Mouse (Mus musculus) kidney, postnatal 4 days (tissue): ENCODE results near the gene Gm609.
A peak's percentile ranks its signal among the peaks of the same experiment; 100 is the strongest.
"Not testable (repeated sequence)": the region's sequence is repeated elsewhere in the genome, so short reads cannot be mapped to it uniquely, and the experiment has no call there.

Experiments used
- DNase-seq, 2 experiments: peaks; one replicate each; pipeline ENCODE4 v3.0.0; 2021; ENCODE audit warnings: mixed read lengths in 2 of 2

Gm609 gene

DNA sequence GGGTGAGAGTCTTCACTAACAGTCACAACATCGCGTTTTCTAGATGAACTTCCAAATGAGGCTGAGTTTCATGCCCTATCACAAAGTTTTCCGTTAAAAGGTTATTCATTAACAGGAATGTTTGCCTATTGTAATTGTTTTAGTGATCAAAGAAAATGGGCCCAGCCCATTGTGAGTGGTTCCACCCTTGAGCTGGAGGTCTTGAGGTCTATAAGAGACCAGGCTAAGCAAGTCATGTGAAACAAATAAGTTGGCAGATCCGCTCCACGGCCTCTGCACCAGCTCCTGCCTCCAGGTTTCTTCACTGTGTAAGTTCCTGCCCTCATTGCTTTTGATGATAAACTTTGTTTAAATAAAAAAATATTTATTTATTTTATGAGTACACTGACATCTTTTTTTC, at the start of gene Gm609:
Gene Gm609 (minus strand): TSS at position 43 of the 400 bp plus-strand sequence.
- DNase-seq: peak; percentile 14 to 33

DNA sequence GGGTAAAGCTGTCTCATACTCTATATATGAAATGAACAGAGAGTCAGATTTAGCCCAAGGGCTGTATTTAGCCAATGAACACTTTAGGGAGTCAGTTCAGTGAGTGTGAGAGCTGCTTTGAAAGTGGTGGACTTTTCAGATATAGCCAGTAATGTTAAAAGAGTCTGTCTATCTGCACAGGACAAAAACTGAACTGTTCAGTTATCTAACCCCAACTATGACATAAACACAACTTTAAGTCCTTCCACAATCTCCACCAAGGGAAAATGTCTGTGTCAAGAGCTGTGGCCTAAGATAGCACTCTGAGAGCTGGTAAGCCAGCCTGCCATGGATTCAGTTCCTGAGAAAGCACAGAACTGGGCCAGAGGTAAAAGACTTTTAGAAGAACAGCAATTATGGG, 49.3 kb upstream of the Gm609 start:
- DNase-seq: no peak

DNA sequence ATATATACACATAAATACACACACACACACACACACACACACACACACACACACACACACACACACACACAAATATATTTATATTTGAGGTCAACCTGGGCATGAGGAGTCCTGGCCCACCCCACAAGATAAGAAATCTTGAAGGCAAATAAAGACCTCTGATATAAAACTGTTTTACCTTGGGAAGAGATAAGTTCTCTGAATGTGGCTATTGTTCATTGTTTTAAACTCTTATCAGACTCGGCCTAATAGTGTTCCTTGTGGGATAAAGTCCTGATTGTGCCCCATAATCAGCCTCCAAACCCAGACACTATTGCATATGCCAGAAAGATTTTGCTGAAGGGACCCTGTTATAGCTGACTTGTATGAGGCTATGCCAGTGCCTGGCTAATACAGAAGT, 45.6 kb upstream of the Gm609 start:
- DNase-seq: not testable (repeated sequence)

DNA sequence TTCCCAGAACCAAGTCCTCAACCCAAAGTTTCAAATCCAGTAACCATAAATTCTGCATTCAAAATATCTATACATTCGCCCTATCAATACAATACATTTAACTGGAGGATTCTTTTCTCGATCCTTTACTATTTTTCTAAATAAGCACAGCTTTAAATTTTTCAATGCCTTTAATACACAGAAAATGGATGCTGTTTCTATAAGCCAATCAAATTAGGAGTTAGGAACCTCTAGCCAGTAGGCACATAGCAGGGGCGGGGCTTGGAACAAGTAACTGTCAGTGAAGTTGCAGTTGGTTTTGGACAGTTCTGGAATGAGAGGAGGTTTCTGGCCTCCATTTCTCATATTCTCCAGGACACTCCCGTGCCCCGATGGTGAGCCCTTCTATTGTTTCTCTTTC, 42.2 kb upstream of the Gm609 start, which contains the start of gene Slc9c1:
Gene Slc9c1 (plus strand): TSS at position 301 of the 400 bp plus-strand sequence.
- no peak for DNase-seq

DNA sequence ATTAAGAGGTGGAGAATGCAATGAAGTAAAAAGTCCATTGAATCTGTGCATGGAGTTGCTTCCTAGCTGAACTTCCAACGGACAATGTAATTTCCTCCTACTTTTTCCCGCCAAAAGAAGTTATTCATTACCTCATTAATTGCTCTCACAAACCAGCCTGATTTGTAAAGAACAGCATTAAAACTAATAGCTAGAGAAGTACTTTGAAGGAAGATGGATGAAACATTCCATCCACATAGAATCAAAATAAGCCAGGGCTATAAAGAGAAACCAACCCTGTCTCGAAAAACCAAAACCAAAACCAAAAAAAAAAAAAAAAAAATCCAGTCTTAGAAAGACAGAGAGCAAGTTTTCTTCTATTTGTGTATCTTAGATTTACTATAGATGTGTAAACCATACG, 39.2 kb upstream of the Gm609 start, which contains the start of gene Gm17783:
Gene Gm17783 (minus strand): TSS at position 101 of the 400 bp plus-strand sequence.
- DNase-seq: no peak

DNA sequence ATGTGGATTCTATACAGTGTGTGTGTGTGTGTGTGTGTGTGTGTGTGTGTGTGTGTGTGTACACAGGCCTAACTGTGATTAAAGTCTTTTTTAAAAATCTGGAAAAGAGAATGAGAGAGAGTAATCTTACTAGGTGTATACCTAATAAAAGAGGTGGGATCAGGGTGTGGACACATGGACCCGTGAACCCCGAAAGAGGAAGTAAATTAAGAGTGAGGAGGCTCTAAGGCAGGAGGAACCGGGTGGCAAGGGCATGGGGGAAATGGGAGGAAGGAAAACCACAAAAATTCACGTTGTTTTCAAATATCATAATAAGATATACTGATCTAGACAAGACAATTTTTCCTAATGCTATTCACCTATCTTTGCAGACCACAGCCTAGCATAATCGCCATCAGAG, 32.8 kb upstream of the Gm609 start:
- no peak for DNase-seq

DNA sequence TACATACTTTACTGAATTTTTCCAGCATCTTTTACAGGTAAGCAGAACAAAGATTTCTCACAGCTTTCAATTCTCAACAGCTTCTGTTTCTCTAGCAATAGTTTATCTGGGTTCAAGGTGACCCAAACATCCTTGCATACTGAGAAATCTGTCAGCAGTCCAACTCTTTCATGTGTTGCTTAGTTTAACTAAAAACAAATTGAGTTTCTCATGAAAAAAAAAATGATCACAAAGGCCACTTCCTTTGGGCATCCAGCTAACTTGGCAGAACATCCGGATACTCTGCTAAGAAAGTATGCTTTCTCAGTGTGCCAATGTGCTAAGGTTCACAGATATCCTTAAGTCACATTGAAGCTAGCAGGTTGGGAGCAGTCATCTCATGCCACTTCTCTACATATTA, 2.6 kb upstream of the Gm609 start:
- no peak for DNase-seq

DNA sequence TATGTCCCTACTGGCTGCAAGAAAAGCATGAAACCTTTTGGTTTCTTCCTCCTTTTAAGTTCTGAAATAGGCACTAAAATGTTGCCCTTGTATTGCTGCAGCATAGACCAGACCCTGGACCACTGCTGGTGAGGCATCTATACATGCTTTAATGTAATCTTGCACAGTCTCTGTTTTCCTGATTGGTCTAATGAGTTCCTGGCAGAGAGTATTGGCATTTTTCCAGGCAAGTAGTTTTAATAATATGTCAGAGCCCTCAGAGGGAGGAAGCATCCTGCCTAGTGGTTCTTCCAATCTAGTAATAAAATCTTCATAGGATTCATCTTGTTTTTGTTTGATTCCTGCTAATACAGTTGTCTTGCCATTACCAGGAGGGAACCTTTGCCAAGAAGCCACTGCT, 15.8 kb downstream of the Gm609 start:
- no peak for DNase-seq

DNA sequence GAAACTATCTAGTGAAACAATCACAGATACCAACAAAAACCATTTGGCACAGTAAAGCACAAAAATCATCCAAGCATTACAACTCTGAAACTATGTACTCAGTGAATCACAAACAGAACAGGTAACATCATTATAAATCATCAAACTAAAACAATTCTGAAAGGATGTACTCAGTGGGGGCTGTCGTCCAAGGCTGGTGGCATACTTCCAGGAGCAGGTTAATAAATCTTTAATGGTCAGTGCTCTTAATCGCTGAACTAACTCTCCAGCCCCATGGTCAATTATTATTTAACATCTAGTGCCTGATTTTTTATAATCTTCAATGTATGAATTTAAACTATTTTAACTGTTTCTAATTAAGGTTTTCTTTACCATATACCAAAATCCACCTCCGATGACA, 20.9 kb downstream of the Gm609 start:
- DNase-seq: peak; percentile 16 to 36

DNA sequence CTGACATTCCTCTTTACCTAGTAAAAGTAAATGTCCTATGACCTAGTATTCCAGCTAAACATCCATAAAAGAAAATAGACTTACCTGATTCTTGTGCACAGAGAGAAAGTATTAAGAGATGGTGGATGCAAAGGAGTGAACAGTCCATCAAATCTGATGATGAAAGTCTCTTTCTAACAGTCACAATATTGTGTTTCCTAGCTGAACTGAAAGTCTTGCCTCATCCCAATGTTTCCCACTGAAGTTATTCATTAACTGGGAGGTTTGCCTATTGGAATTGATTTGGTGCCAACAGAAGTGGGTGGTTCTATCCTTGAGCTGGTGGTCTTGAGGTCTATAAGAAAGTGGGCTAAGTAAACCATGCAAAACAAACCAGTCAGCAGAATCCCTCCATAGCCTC, 38.0 kb downstream of the Gm609 start:
- no peak for DNase-seq

DNA sequence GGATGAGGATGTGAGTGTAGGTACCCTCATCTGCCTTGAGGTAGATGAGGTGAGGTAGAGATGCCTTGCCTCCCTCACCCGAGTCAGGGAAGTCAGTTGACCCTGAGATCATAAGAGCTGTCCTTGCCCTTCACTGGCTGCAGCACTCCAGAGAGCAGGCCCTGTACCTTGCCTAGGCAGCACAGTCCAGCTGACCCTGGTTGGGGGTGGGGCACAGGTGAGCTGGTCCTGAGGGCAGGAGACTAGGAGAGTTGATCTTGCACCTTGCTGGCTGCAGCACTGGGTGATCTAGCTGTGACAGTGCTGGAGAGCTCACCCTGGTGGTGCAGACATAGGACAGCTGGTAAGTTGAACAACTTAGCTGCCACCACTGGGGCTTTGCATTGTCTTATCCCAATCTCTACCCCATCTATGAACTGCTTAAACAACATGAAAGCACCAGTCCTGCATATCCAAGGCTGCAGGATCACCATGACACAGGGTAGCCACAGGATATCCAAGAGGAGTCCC, 55.5 kb downstream of the Gm609 start:
- no peak for DNase-seq

DNA sequence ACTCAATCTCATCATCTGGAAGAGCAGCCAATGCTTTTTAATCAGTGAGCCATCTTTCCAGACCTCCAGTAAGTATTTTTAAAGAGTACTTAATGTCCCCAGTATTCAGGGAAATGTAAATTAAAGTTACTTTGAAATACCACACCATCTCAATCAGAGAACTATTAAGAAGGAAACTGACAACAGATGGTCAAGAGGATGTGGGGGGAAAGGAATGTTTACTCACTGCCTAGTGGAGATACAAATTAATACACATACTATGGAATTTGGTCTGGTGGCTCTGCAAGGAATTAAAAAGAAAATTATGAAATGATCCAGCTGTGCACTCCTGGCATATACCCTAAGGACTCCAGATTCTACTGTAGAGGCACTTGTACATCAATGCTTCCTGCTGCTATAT, 57.2 kb downstream of the Gm609 start:
- DNase-seq: no peak

DNA sequence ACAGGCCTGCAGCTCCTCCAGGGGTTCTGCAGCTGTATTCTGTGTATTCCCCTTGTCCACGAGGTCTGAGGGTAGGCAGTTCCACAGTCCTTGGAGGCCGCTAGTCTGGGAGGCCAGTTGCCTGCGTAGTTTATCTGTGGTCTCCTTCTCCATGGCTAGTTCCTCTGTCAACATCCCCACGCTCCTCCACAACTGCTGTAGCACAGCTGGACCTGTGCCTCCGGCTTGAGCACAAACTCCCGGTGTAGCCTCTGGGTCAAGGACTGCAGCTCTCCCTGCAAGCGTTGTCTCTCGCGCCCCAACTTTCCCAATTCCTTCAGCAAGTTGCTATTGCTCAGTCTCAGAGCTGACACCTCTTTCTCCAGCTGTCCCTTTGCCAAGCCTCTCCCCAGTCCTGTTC, 65.1 kb downstream of the Gm609 start:
- DNase-seq: no peak

DNA sequence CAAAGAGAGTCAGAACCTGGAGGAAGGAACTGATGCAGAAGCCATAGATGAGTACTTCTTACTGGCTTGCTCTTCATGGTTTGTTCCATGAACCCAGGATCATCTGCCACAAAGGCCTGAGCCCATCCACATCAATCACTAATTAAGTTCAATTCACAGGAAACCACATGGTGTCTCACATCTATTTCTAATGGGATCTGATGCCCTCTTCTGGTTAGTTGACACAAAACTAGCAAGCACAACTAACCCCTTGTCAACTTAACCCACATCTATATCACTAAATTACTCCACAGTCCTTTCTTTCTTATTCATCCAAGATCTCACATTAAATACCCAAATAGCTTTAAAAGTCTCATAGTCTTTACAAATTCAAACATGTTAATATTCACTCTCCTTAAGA, 79.3 kb downstream of the Gm609 start:
- DNase-seq: no peak

DNA sequence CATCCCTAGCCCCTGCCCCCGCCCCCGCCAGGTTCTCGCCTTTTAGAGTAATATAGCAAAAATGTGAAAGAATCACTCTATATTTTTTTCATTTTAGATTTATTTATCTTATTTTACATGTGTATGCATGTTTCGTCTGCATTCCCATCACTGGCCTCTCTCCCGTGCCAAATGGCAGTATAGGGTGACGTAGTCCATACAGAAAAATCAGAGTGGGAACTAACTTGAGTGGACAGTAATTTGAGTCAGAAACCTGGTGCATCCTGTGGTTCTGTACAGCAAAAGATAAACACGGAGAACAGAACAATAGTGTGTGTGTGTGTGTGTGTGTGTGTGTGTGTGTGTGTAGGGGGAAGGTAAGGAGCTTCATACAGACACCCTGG, 83.7 kb downstream of the Gm609 start:
- DNase-seq: not testable (repeated sequence)

DNA sequence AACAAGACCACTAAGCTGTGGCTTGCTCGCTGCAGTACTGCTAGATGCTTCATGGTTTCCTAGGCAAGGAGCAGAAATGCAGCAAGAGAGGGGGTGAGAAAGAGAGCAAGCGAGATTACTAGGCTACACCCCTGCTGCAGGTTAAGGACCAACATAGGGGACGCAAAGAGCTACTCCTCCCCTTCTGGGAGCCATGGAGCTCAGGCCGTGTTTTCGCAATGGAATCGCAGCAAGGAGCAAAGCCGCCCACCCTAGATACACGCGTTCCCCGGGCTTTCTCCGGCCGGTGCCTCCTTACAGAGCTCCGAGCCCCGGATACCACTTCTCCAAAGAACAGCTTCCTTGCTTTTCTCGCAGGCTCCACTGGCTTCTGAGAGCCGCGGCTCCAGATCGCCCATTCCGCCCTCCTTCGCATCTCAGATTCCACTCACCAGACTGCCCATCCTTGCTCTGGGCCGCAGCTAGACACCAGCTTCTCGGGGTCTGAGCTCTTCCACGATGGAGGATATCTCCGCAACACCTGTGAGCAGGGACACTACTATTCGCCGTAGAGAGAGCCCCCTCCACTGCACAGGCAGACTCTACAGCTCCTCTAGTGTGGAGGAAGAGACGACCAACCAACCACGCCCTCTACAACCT, 84.2 kb downstream of the Gm609 start, which contains the start of gene Cd200:
Gene Cd200 (minus strand): TSS at position 629 of the 639 bp plus-strand sequence.
- DNase-seq: peak; percentile 53 to 69

DNA sequence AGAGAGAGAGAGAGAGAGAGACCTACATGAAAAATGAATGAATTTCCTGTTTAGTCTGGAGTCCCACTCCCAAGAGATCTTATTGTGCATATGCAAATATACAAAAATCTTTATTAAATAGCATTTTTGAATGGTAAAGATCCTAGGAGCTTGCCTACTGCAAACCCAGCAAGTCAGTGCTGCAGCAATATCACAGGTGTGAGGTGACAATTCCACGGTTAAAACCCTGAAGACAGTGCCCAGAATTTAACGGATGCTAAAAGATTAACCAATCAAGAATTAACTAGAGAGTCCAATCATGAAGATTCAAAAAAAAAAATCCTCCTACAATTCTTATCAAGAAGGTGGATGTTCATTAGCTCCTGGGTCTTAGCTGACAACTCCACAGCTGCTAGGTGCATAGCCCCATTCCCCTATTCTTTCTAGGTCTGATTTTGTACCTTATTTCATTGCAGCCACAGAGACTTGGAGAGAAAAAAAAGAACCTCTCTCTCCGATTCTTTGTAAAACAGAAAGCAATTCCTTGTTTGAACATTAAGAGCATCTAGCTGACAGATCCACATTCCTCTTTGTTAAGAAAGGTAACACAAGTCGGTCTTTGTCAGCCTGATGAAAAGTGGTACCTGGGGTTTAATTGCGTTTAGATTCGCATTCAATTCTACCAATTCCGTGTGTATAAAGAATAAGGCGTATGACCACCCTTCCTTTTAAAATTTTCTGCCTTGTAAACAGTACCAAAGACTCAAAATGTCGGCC, 84.9 kb downstream of the Gm609 start:
- no peak for DNase-seq

DNA sequence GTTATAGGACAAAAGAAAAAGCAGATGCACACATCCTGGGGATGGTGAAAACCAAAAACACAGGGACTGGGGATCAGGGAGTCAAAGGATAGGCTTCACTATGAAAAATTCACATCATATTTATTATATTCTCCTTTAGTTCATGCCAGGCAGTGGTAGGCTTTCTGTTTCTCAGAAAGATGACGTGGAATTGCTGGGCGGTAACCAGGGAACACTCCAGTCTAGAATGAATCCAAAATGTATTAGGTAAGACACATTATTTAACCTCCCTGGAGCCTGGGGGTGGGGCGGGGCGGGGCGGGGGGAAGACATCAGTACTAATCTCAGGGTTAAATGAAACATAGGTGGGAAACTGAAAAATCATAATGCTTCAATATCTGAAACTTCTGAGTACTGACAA, 85.7 kb downstream of the Gm609 start:
- no peak for DNase-seq

DNA sequence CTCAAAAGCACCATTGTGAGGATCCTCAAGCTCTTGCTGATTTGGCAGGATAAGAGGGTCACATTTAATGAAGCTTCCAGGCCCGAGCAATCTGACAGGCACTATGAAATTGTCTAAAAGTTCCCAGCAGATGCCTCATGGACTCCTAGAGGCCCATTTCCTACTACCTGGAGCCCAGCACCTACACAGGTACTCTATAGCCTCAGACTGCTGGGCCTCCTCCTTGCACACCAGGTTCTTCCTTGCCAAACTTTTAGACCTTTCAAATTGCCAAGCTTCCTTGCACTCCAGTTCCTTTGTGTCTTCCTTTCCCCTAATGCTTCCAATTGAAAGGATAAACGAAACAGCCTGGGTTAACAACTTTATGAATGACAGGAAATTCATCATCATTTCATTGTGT, 89.8 kb downstream of the Gm609 start:
- no peak for DNase-seq

DNA sequence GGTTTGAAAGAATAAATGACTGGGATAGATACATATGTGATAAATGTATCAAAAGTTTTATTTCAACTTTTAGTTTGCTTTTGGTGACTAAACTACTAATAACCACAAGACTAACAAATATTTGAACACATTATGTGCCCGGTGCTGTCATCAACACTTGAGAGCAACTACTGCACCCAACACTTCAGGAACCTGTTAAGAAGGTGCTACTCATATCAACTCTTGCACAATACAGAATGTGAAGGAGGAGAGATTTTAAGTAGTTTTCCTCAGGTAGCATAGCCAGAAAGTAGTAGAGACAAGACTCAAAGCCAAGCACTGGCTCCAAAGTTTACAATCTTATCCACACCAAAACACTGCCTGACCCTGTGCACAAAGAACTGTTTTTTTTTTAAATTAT, 90.7 kb downstream of the Gm609 start:
- no peak for DNase-seq

DNA sequence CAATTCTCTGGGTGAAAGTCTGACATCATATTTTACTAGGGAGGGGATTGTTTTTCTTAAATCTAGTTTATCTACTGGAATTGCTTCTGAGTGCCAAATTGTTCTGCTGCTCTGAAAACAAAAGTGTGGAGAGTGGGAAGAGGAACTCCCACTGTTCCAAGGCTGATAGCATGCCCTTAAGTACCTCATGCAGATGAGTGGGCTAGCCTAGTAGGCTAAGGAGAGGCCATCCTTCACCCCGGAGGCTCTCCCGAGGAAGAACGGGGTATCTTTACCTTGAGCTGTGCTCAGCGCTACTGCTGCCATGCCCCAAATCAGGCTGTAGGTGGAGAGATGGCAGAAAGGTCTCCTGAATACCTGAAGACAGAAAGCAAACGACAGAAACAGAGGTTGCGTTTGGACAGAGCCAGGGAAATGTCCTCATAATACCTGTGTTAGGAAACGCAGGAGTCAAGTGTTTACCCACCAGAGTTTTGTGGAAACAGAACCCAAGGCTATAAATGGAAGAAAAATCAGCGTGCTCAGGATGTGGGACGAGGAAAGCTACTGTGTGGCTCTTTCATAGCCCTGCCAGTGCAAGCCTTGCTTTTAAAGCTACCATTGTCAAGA, 92.7 kb downstream of the Gm609 start:
- DNase-seq: no peak

DNA sequence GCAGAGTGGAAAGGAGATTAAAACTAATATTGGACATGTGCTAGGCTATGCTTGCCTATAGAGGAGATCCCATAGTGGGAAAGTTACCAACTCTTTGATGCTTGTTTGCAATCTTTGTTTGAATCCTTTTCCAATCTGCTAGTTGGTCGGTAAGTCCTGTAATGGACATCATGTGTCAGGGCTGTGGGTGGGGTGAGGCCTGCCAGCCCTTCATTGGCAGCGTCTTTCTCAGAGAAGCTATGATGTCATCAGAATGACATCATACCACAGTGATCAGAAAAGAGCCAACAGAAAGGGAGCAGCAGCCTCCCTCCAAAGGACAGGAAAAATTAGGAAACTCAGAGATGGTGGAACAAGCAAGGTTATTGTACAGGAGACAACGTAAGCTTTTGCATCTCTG, 93.4 kb downstream of the Gm609 start:
- DNase-seq: no peak

DNA sequence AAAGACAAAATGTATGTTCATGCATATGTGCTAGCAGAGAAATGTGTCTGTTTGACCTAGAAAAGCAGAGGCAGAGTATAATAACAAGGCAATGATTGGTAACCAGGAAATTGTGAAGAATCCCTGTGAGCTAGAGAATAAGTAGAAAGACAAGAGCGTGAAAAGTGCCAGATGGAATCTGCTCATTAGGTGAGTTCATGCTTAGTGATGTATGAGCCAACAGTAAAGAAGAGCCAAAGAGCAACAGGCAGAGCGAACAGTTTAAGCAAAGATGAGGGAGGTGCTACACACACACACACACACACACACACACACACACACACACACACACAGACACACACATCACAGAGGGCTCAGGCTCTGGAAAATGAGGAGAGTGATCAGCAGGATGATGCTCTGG, 95.3 kb downstream of the Gm609 start:
- DNase-seq: no peak

DNA sequence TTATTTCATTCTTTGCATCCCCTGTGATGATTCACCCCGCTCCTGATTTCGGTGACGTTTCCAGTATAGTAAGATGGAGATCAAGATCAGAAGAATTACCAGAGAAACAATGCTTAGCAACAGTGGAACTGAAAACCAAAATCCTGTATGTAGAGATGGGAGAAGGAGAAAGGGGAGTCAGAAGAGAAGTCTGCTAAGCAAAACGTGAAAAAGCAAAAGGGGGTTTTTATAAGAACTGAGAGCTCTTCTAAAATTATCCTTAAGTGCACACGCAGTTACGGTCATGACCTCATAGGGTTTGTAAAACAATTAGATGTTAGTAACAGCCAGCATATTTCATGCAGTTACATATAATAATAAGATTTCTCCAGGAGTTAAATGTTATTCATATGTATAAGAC, 100.5 kb downstream of the Gm609 start:
- DNase-seq: no peak
